Mouse (Mus musculus) liver (tissue): ENCODE data around the gene Olig3.

Source experiments
- DNase-seq: peaks from one replicate; pipeline ENCODE4 v3.0.0-alpha.2; 2020; ENCODE audit warnings: mixed read lengths

Olig3 gene

DNA sequence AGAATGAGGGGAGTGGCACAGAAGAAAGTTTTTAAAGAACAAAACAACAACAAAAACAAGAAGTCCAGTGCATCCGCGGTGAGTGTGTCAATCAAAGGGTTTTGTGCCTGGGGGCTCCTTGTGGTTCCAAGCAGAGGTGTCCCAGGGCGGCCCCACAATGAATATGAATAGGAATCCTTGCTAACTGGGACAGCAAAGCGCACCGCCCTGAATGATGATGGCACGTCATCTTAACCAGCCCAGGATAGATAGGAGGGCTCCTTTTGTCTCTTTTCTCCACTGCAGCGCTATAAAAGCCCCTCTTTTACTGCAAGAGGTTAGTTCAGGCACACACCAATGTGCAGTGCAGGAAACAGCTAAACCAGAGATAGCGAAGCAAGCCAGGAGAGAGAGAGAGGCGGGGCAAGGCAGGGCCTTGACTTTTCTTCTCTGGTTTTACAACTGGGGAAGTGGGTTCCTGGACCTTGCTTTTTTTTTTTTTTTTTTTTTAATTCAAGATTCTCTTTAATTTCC, at the start of gene Olig3:
Gene Olig3, plus strand, starts transcription at position 463 of the 513 bp plus-strand sequence.
- no peak for DNase-seq

DNA sequence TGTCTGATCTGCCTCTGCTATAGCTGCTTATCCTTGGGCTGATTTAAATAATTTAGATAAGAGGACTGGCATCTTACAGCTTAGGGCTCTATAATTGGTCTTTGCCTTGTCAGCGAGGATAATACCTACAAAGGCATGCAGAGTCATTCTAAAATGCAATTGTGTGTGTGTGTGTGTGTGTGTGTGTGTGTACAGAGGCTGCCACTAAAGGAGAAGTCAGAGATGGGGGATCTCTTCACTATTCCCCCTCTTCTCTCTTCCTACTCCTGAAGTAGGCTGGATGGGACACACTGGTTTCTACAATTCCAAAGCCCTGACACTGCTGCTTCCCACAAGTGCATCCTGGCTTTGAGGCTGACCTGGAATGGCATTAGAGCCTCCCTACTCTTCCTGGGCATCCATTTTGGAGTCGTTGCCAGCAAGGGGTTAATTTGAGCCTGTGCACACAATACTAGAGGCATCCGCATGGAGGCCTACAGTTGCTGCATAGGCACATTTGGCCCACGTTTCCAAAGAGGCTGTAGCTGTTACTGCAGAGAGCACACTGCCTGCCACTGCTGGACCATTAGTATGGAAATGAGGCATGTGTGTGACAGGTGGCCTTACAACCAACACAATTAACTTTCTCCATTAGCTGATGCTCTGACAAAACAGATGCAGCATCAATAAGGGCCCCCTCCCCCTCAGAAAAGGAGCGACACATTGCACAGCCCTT, 46.5 kb upstream of the Olig3 start:
- DNase-seq, result no peak

DNA sequence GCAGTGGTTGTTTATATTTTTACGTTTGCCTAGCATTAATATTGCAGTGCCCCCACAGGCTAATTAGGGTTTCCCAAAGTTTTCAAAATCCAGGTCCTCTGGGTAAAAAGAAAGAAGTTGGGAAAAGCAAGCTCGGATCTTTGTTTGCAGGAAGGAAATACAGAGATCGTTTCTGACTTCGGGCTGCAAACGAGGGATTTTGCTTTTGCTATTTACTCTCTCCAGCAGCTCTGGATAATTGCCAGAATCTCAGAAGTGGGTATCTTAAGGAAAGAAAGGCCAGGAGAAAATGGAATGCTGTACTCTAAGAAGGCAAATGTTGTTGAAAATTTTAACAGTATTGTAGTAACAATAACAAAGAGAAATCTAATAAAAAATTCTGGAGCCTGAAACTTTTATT, 45.9 kb upstream of the Olig3 start:
- DNase-seq, result no peak

DNA sequence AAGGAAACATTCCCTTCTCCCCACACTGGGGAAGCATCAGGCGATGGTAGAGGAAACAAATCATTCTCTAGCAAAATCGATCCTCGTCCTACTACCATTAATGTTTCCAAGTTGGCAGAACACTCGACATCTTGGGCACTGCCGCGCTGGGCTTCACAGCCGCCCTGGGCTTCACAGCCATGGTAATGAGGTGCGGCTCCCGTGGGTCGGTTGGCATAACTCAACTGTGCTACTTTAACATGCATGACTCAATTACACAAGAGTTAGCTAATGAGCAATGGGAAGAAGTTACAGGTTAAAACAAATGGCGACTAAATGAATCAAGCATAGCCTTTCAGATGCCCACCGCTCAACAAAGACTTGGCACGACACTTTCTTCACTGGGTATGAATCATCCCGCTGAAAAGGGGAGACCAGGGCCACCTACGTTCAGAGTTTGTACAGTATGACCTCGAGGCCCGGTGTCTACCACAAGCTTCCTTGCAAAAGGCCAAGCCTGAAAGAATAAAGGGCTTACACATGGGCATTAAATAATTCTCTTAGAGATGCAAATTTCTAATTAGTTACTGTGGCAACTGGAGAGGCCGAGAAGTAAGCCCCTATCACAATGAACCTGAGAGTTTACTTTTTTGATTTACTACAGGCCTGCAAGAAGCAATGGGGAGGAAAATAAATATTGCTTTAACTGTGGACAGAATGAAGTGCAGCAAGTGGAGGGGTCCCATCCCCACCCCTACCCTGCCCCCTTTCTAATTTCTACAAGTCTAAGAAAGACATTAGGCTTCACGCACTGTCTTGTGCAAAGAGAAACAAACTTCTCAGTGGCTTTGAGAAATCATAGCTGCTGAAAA, 38.1 kb upstream of the Olig3 start:
- no peak for DNase-seq

DNA sequence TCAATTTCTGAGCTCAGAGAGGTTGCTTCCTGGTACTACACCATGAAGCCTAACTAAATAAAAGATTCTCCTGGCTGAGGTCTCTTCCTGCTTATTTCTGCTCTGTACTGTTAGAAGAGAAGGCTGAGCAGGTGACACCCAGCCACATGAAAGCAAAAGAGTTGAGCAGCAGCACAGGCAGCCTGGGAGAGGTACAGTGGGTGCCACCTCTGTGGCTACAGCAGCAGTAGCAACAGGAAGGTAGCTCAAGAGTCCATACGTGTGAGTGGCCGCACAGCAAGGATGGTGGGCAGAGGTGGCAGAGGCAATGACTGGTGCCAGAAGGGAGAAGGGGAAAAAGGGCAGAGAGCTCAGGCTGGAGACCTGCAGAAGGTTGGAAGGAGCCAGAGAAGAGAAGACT, 34.6 kb upstream of the Olig3 start:
- DNase-seq, result no peak

DNA sequence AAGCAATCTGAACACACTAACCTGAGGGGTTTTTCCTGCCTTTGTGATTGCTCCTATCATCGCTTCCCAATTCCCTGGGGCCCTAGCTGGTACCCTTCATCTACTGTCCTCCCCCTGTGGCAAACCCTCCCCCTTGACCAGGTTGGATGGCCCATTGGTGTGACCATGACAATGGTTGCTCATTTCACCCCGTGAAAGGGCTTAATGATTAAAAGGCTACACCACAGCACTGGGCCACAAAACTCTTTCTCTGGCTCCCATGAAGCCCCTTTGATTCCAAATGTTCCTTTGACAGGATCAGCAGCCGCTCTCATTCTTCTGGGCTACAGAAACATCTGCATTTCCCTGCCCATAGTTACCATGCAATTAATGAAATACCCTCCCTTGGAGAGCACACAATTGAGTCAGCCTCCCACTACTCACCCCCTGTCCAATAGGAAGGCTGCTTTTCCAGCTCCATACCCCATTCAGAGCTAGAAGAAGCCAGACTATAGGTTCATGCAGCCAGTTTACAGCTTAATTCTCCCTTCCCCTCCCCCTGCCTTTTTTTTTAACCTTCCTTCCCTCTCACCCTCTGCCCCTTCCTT, 27.0 kb upstream of the Olig3 start:
- DNase-seq, result no peak

DNA sequence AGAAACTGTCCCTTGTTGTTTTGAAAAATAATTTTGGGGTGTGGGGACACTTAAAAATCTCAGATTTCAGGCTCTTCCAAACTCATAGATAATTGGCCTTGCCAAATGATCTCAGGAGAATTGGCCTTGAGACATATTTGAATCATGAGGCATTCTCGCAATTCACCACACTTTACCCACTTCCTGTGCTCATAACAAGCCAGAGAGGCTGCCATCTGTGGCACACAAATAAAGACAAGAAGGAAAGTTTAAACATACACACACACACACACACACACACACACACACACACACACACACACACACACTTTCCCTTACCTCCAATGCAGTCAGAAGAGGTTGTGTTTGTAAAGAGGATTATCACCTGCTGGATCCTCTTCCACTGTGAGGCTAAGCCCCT, 22.9 kb upstream of the Olig3 start:
- no peak for DNase-seq

DNA sequence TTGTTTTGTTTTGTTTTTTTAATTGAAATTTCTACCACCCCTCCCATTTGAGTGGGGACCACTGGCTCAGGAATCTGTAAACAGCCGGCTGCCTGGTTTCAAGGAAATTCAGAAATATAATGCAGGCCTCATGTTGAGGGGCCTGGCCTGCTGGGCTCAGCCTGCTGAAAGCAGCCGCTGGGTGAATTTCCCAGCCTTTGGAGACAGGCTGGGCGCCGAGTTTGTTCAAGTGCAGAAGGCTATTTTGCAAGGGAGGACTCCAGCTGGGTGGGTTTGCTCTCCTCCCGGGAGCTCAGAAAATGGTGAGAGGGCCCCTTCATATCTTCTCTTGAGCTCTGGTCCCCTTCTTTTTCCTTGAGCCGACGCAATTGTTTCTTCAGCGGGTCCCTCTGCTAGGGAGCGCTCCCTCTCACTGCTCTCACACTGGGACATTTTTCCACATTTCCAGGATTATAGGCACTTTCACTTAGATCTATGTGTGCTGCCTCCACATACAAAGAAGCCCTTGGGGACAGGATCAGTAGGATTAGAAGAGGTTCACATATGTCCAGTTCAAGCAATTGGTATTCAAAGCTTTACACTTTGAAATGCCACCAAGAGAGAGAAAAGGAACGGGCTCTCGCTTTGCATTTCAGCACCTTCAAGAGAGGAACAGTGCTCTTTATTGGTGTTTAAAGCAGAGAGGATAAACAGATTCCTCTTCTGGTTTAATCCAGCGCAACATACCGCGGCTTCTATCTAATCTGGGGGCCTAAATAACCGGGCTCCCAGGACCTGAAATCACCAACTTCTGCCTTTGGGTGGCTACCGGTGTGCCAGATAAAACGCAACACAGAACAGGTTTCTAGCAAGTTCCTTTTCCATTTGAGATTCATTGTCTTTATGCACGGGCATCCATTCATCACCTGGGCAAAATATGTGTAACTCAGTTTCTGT, 17.4 kb upstream of the Olig3 start:
- no peak for DNase-seq

DNA sequence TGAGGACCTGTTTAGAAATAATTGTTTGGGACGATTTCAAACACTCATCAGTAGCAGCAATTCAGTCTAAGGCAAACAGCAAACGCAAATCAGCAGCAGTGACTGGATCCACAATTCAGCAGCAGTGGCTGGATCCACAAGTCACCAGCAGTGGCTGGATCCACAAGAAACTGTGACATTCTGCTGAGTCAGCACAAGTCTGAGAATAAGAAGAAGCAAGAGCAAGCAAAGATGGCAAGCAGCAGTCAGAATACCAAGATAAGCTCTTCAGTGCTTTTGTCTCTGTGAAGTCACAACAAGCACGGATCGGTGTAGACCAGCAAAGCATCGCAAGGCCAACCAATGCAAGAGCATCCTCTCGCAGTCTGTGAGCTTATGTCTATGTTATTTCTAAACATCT, 12.3 kb upstream of the Olig3 start:
- DNase-seq, result no peak

DNA sequence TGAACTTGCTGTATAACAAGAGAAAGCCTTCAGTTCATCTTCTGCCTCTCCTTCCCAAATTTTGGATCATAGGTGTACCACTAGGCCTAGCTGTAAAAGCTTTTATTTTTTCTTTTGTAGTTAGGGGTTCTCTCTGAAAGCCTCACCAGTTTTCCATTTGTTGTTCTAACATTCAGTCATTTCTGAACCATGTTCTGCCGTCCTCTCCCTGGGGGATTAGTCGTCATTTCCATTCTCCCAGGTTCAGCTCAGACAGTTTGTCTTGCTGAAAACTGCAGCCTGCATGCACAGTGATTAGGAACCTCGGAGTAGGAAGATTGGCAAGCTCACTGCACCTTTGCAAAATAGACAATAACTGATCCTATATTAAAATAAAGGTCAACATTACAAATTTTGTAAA, 7.0 kb upstream of the Olig3 start:
- DNase-seq, result no peak

DNA sequence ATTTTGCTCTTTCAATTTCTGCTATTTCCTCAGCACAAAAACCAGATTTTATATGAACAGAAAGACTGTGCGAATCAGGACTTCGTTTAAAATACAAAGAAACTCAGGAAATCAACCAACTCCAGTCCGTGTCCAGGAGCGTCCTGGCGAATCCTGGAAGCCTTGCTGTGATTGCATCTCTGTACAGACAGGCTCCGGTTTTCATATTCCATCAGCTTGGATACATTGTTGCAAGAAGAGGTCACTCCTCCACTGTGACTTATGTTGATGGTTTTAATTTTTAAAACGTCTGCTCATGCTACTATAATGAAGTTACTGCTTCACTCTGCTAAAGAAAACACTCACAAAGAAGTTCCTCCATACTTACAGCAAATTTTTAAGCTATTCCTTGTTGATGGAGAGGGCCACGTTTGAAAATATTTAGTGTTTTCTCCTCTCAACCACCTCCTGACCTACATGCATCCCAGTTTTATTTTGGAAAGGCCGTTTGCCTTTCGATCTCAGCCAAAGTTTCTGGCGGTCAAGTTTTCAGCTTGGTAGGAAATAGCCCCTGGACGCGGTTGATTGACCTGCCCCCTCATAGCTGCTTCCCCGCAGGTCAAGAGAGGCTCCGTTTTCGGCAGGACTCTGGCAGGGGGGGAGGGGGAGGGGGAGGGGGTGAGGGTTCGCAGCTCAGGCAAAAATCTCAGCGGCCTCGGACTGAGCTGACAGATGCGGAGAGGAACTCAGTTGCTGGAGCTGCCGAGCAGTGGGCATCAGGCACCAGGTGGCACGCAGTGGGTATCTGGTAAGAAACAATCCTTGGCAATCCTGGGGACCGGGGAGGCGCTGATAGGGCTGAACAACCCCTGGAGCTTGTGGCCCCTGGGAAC, 4.1 kb upstream of the Olig3 start:
- no peak for DNase-seq

DNA sequence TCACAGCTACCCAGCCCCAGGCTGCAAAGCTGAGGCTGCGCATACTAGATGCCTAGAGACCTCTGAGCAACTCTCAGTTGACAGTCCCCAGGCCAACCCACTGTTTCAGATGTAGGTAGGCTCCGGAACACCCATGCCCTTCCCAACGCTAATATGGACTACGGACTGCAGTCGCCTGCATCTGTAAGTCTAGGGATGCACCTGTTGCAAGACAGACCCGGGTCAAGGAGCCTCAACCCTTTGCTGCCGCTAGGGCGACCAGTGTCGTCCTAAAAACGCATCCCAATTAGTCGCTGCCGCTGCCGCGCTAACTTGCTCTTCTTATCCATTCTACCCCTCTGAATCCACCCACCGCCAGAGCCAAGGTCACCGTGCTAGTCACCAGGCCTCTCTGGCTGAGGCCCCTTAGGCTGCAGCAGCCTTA, 3.4 kb upstream of the Olig3 start:
- no peak for DNase-seq

DNA sequence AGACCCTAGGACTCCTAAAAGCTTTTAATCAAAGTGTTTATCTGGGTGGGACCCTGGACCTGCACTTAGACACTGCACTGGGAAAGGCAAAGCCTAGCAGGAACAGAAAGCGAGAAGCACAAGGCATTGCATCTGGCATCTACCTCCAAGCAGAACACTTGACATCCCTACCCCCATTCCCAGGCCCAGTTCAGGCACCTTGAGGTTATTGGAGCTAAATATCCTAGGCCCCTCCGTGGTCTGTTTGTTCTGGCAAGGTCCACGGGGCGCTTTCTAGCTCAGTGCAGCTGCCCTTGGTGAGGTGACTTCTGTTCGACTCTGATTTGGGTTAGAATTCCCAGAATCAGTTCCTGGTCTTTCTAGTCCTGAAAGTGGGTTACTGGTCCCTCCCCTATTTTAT, 2.7 kb upstream of the Olig3 start:
- no peak for DNase-seq

DNA sequence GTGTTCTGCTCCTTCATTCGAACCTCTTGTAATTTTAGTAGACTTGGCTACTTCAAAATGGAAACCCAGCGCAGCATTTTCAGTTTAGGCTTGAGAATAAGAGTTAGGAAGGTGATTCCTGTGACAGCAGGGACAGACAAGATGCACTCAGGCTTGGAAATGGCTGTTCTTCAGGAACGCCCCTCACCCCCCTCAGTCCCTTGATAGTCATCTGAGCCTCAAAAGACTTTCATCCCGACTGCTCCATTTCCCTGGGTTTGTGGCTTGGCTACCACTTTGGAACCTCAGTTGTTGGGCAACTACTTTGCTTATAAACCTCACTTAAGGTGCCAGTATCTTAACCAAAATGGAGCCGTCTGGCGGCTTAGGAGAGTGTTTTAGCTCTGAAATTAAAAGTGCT, 2.2 kb upstream of the Olig3 start:
- DNase-seq, result no peak

DNA sequence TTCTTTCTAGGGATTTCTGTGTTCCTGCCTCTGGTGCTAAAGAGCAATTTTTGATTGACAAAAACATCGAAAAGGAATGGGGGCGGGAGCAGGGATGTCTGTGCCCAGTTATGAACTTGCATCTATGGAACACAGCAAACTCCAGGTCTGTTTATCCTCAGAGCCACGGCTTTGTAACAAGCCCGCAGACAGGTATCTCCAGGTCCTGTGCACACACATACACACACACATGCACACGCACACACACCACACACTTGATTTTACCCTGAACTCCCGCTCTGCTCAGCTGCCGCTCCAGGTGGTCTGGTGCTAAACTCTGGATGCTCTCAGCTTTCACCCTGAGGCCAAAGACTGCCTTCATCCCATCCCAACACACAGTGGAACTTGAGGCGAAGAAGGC, 1.3 kb upstream of the Olig3 start:
- DNase-seq, result no peak

DNA sequence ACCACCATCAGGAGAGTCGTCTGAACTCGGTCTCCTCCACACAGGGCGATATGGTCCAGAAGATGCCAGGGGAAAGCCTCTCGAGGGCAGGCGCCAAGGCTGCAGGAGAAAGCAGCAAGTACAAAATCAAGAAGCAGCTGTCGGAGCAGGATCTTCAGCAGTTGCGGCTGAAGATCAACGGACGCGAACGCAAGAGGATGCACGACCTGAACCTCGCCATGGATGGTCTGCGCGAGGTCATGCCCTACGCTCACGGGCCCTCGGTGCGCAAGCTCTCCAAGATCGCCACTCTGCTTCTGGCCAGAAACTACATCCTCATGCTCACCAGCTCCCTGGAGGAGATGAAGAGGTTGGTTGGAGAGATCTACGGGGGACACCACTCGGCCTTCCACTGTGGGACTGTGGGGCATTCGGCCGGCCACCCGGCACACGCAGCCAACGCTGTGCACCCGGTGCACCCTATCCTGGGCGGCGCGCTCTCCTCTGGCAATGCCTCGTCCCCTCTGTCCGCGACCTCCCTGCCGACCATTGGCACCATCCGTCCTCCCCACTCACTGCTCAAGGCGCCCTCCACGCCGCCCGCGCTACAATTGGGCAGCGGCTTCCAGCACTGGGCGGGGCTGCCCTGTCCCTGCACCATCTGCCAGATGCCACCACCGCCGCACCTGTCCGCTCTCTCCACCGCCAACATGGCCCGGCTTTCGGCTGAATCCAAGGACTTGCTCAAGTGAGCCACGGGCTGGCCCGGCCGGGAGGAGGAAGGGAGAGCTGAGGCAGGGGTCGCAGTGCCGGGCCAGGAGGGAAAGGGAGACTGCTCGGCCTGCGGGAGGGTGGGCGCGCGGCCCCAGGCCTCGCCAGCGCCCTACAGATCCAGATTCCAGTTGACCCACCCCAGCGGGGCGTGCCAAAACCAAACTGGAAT, 648 bp downstream of the Olig3 start:
- DNase-seq, result no peak

DNA sequence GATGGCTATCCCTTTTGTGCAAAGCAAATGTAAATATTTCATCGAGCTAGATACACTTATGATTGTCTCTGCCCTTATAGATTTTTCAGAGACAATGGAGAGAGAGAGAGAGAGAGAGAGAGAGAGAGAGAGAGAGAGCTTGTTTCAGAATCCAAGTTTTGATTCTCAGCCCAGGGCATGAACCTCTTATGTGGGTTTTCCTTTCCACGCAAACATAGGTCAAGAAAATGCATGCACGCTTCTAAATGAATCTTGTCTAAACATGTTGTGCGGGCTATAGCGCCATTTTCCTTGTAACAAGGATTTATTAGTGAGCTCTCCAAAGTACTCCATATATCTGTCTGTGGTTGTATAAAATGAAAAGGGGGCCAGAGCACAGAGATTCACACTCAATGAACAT, 1.5 kb downstream of the Olig3 start:
- DNase-seq, result no peak

DNA sequence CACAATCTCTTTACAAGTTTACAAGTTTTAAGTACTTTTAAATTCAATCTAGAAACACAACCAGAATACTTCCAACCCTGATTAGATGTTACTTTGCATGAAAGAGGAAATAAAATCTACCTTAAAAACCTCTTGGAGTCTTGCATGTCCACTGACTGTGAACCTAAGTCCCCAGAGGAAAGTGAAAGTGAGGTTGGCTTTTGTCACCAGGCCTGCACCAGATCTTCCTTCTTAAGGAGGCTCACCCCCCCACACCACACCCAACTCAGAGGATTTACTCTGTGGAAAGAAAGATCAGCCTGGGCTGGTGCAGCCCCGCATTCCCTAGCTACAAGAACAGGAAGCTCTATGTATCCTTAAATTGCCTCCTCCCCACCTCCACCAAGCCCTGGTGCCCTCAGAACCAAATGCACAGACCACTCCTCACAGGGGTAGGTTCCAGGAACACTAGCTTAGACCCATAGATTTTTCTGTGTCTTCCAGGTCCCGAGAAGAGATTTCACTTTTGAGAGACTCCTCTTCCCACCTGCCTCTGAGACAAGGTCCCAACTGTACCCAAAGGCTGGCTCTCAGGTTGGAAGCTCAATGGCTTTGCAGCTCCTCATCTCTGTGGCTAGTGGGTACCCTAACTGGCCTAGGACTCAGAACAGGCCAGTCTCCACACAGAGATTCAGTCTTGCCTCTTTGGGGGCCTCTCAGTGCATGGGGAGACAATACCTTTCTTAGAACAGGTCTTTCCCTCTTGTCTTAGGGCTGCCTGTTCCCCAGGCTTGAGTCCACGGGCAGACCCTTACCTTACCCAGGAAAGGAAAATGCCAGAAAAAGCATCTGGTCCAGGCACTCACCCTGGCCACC, 4.3 kb downstream of the Olig3 start:
- no peak for DNase-seq

DNA sequence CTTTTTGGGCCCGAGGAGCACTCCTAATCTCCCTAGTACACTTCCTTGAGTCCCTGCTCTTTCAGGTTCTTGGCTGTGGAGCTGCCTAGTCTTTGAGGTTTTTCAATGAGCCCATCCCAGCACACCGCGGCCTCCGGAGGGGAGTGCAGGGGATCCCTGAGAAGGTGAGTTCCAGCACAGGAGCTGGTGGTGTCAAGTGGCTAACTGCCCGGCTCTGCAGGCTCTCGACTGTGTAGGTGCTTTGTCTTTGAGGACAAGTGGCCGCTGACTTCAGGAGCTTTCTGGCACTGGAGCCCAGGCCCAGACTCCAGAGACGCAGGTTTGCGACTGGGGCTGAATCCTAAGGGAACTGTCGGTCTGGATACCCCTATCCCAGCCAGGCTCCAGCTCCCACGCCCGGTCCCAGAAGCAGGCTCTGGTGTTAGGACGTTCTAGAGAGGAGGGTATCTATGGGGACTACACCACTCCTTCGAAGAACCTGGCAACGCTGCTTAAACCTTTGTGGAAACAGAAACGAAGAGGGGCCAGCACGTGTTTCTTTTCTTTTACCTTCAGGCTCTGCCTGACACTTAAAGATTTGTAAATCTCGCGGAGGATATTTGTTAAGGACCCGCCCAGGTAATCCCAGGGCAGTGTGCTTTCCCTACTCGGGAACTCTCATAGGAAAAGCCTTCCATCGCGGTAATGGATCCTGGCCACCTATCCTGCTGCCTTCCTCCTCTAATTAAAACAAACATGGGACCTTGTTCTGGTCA, 5.4 kb downstream of the Olig3 start:
- DNase-seq, result no peak
